Mouse (Mus musculus) spleen, adult 2 months (tissue): ENCODE results near the gene Hs6st2. TPM values are rescaled to one million over a fixed set of nuclear protein-coding genes. Genes with fewer than 3 reads are reported as not detected.

ENCODE experiments used
- DNase-seq, 2 experiments: peaks; one replicate each; pipeline versions ENCODE4 v3.0.0 to v3.0.0-alpha.2; 2012 to 2021; ENCODE audit warnings: low spot score in 2 of 2, low read depth in 1 of 2
- H3K27ac ChIP-seq: fragments of 200-500 bp; 2 replicates; pipeline ENCODE4 v1.5.1; 2012; ENCODE audit warnings: low read length, inconsistent platforms; ENCODE audit not compliant: insufficient read depth
- H3K27me3 ChIP-seq: fragments of 200-500 bp; 2 replicates; pipeline ENCODE4 v1.6.1; 2012; ENCODE audit warnings: mild to moderate bottlenecking, moderate library complexity, low read length, inconsistent platforms; ENCODE audit not compliant: control insufficient read depth, insufficient read depth
- H3K36me3 ChIP-seq: fragments of 200-500 bp; 2 replicates; pipeline ENCODE4 v1.6.1; 2012; ENCODE audit warnings: mild to moderate bottlenecking, low read length, inconsistent platforms; ENCODE audit not compliant: control insufficient read depth, insufficient read depth
- H3K4me1 ChIP-seq: fragments of 200-500 bp; 2 replicates; pipeline ENCODE4 v1.6.1; 2011; ENCODE audit warnings: inconsistent platforms; ENCODE audit not compliant: control insufficient read depth, insufficient read depth, insufficient read length
- H3K4me3 ChIP-seq: fragments of 200-500 bp; 2 replicates; pipeline ENCODE4 v1.5.1; 2011; ENCODE audit warnings: mild to moderate bottlenecking, inconsistent platforms; ENCODE audit not compliant: insufficient read depth, insufficient read length; ENCODE audit errors: extremely low read depth
- CTCF ChIP-seq: fragments of 200-500 bp; IDR thresholded peaks from 2 replicates; pipeline ENCODE4 v1.5.1; 2011; ENCODE audit warnings: mild to moderate bottlenecking, inconsistent platforms; ENCODE audit not compliant: insufficient read depth, insufficient read length, insufficient replicate concordance; ENCODE audit errors: extremely low read depth
- POLR2A ChIP-seq: fragments of 200-500 bp; IDR thresholded peaks from 2 replicates; pipeline ENCODE4 v1.6.1; 2011; ENCODE audit warnings: low read depth, low read length, inconsistent platforms
- WGBS: fragments of 180-500 bp; shearing (Covaris S2); methylation state at CpG from one replicate; pipeline ENCODE4 v1.1.7; 2018; 5-methylcytosine and 5-hydroxymethylcytosine counted together
- polyA plus RNA-seq: library from polyadenylated mRNA; depleted of rRNA; stranded (reverse); fragments of >200 nt; gene quantifications from 2 replicates; pipeline ENCODE4 v1.2.3, GENCODE M21; 2012; rRNA removed

Hs6st2 gene
- 25.0 and 26.3 TPM in 2 replicates for polyA plus RNA-seq

GRCm38 (mm10) chrX:51681756-51682155, at the start of gene Hs6st2:
TSS of gene Hs6st2 (minus strand) at chrX:51681856.
- H3K27me3 ChIP-seq, result no peaks in the 10 kb centered on the region
- TF ChIP-seq CTCF, result no peak
- TF ChIP-seq POLR2A, result no peak
- H3K4me3 ChIP-seq, result peak within 1 kb of the TSS; percentile 30
- H3K27ac ChIP-seq, result no peak within 1 kb of the TSS
- no peaks in the 10 kb centered on the region for H3K4me1 ChIP-seq
- H3K36me3 ChIP-seq, result no peaks in the 10 kb centered on the region
- WGBS, result 32% methylated on average over 5 of the region's 5 CpGs
- DNase-seq, result no peak

GRCm38 (mm10) chrX:51714086-51714745, 32.6 kb upstream of the Hs6st2 start:
- no peak for DNase-seq
- Histone ChIP-seq H3K4me3 (no peak overlapping the region), H3K4me1 (no peaks in the 10 kb centered on the region), H3K36me3 (no peaks in the 10 kb centered on the region), H3K27me3 (no peaks in the 10 kb centered on the region), H3K27ac (no peak overlapping the region)
- 50% methylated on average over 8 of the region's 8 CpGs for WGBS
- TF ChIP-seq CTCF, result no peak
- no peak for TF ChIP-seq POLR2A

- no peaks in the 10 kb centered on the region for H3K4me1 ChIP-seq
- H3K27me3 ChIP-seq, result no peaks in the 10 kb centered on the region
- no peak for DNase-seq
- no peak overlapping the region for H3K27ac ChIP-seq
- H3K36me3 ChIP-seq, result no peaks in the 10 kb centered on the region
- no peak overlapping the region for H3K4me3 ChIP-seq
- WGBS, result 65% methylated on average over 1 of the region's 1 CpGs
- TF ChIP-seq POLR2A (no peak), CTCF (no peak)
Observed at GRCm38 (mm10) chrX:51712996-51713395, 31.3 kb upstream of the Hs6st2 start.

GRCm38 (mm10) chrX:51702823-51703222, 21.2 kb upstream of the Hs6st2 start:
- Histone ChIP-seq H3K4me1 (no peaks in the 10 kb centered on the region), H3K36me3 (no peaks in the 10 kb centered on the region), H3K27me3 (no peaks in the 10 kb centered on the region), H3K4me3 (no peak overlapping the region), H3K27ac (no peak overlapping the region)
- DNase-seq, result no peak
- 67% methylated on average over 4 of the region's 4 CpGs for WGBS
- TF ChIP-seq CTCF, result no peak
- TF ChIP-seq POLR2A, result no peak

GRCm38 (mm10) chrX:51699079-51699478, 17.4 kb upstream of the Hs6st2 start:
- Histone ChIP-seq H3K4me3 (no peak overlapping the region), H3K4me1 (no peaks in the 10 kb centered on the region), H3K36me3 (no peaks in the 10 kb centered on the region), H3K27ac (no peak overlapping the region), H3K27me3 (no peaks in the 10 kb centered on the region)
- no peak for DNase-seq
- TF ChIP-seq CTCF, result no peak
- no peak for TF ChIP-seq POLR2A
- 68% methylated on average over 4 of the region's 4 CpGs for WGBS

GRCm38 (mm10) chrX:51686048-51686949, 4.6 kb upstream of the Hs6st2 start:
- WGBS, result 81% methylated on average over 6 of the region's 6 CpGs

More at GRCm38 (mm10) chrX:51686048-51686949, 4.6 kb upstream of the Hs6st2 start:
- Histone ChIP-seq H3K4me1 (no peaks in the 10 kb centered on the region), H3K27ac (no peak overlapping the region), H3K36me3 (no peaks in the 10 kb centered on the region), H3K4me3 (no peak overlapping the region), H3K27me3 (no peaks in the 10 kb centered on the region)
- TF ChIP-seq CTCF, result no peak
- no peak for TF ChIP-seq POLR2A
- DNase-seq, result no peak
